Mouse (Mus musculus) adrenal gland, postnatal 25 days (tissue): ENCODE data around the gene Ttc24. TPM values are rescaled to one million over a fixed set of nuclear protein-coding genes. Genes with fewer than 3 reads are reported as not detected.

Experiments
- DNase-seq: peaks from one replicate; pipeline ENCODE4 v3.0.0; 2021; ENCODE audit warnings: mixed read lengths
- total RNA-seq: library from RNA; stranded (reverse); gene quantifications from 2 replicates; pipeline ENCODE4 v1.2.3, GENCODE M21; 2021

Gene Ttc24
- total RNA-seq, 1 experiment from 2014 or later = not detected

DNA sequence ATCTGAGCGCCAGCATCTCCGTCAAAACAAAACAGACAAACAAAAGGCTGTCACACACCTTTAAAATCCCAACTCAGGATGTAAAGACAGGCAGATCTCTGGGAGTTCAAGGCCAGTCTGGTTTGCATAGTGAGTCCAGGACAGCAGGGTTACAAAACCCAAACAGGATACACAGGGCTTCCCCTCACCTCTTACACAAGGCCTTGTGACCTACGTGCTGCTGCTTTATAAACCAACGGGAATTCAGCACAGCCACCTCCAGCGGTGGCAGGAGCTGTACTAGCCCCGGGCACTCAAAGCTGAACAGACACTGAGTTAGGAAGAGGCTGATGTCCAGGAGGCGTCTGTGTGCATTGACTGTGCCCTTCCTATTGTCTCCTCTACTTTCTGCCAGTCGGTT is 663 bp downstream of the Ttc24 start:
- DNase-seq = no peak

- no peak for DNase-seq
Measured at GRCm38 (mm10) chr3:88074766-88075165, 3.3 kb downstream of the Ttc24 start.

GRCm38 (mm10) chr3:88074351-88074750 is 3.8 kb downstream of the Ttc24 start:
- no peak for DNase-seq

- no peak for DNase-seq
Measured at GRCm38 (mm10) chr3:88073631-88074030, 4.5 kb downstream of the Ttc24 start.

- peak; percentile 83 for DNase-seq
Measured at GRCm38 (mm10) chr3:88071783-88072182, 6.3 kb downstream of the Ttc24 start.

DNA sequence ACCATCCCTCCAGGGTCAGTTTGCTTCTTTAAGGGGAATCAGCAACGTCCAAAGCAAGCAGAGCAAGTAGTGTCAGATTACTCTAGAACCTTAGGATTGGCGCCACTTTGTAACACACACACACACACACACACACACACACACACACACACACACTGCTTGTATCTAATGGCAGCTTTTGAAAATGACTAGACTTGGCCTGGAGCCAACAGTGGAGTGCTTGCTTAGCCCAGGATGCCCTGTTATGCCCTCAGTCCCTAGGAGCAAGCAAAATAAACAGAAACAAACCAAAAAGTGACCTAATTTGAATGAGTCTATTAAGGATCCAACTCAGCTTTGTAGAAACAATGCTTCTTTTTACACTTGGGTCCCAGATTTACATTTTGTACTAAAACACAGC is 9.7 kb downstream of the Ttc24 start:
- DNase-seq = no peak

GRCm38 (mm10) chr3:88057902-88058696 is 20.0 kb downstream of the Ttc24 start, which contains the start of gene Naxe:
TSS of gene Naxe (minus strand) at chr3:88058495.
- peak; percentile 88 for DNase-seq

DNA sequence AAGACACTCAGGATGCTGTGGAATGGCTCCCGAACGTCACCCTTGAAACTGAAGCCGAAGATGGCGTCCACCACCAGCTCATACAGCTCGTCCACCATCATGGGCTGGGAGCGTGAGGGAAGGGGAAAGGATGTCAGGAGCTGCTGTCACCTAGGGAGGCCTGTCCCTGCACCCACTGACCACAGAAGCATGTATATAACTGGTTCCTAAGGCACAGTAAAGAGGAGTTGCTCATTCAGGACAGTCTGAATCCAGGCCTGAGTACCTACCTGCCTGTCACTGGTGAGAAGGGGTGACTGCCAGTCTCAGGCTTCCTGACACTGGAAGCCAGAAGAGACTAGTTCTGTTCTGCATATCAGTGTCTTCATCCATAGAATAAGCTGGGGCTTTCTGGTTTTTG is 21.1 kb downstream of the Ttc24 start:
- no peak for DNase-seq

DNA sequence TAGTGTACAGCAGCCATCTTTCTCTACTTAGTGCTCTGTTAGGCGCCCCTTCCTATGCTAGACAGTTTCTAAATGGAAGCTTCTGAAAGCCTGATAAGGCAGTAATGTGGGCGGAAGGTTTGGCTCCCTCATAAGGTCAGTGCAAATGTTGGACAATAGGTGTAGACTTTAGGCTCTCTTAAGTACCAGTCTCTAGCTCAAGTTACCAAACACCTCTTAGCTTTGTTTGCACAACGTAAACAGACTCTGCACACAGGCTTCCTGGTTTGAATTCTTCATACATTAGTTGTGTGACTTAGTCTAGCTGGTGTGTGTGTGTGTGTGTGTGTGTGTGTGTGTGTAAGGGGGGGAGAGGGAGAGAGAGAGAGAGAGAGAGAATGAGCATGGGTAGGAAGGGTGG is 28.6 kb downstream of the Ttc24 start:
- DNase-seq = no peak

DNA sequence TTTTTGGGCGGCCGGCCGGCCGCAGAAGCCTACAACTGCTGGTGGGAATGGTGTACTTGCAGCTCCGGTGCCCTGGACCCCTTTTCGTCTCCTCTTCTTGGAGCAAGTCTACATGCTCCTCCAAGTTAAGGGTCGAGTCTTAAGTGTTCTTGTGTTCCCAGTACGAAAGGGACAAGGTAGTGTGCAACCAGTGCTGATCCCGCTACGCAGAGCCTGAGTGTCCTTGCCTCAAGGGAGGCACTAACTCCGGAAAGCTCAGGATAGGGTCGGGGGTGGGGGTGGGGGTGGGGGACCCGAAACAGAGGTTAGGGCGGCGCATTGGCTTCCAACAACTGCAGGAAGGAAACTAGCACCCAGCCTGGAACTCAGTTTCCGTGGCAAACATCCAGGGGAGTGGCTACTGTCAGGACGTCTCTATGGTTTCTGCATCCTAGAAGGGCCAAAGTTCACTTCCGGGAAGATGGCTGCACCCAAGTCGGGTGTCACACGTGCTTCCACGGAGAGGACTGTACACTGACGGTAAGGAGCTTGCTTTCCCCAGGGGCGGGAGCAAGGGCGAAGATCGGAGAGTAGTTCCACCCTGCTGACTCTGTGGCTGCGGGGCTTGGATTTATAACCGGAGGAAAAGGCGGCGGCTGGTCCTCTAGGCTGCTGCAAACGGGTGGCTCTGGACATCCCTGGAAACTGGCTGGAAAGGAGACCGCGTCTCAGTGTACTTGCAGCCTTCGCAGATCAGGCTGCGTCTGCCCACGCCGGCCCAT is 35.3 kb downstream of the Ttc24 start, which contains the start of gene Gpatch4:
Gene Gpatch4 (plus strand): TSS at position 448 of the 761 bp plus-strand sequence.
- peak; percentile 76 for DNase-seq

DNA sequence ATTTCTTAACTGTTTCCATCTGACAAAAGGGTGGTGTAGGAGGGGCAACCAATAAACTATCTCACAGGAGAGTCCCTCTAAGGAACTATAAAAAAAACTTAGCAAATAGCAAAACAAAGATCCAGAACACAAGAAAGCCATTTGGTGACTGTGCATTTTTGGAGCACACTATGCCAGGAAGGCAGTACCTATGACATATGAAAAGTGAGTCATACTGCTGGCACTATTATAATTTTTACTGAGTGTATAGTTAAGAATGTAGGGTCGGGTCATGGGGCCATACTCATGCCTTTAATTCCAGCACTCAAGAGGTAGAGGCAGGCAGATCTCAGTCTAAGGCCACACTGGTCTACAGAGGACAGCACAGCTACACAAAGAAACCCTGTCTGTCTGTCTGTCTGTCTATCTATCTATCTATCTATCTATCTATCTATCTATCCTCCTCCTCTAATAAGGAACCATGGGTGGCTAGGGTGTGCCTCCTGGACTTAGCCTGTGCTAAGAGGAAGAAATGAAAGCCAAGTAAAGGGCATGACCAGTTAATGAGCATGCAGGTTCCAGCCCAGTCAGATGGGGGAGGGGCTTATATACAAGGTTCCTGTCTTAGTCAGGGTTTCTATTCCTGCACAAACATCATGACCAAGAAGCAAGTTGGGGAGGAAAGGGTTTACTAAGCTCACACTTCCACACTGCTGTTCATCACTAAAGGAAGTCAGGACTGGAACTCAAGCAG is 42.4 kb downstream of the Ttc24 start:
- no peak for DNase-seq

- DNase-seq = no peak
Measured at GRCm38 (mm10) chr3:88033506-88033905, 44.6 kb downstream of the Ttc24 start.

GRCm38 (mm10) chr3:88030608-88031395 is 47.3 kb downstream of the Ttc24 start:
- peak; percentile 47 for DNase-seq

GRCm38 (mm10) chr3:88027434-88028186 is 50.5 kb downstream of the Ttc24 start, which contains the start of gene Hapln2:
TSS of gene Hapln2 (minus strand) at chr3:88027583.
- no peak for DNase-seq

GRCm38 (mm10) chr3:88026823-88027222 is 51.3 kb downstream of the Ttc24 start:
- no peak for DNase-seq

DNA sequence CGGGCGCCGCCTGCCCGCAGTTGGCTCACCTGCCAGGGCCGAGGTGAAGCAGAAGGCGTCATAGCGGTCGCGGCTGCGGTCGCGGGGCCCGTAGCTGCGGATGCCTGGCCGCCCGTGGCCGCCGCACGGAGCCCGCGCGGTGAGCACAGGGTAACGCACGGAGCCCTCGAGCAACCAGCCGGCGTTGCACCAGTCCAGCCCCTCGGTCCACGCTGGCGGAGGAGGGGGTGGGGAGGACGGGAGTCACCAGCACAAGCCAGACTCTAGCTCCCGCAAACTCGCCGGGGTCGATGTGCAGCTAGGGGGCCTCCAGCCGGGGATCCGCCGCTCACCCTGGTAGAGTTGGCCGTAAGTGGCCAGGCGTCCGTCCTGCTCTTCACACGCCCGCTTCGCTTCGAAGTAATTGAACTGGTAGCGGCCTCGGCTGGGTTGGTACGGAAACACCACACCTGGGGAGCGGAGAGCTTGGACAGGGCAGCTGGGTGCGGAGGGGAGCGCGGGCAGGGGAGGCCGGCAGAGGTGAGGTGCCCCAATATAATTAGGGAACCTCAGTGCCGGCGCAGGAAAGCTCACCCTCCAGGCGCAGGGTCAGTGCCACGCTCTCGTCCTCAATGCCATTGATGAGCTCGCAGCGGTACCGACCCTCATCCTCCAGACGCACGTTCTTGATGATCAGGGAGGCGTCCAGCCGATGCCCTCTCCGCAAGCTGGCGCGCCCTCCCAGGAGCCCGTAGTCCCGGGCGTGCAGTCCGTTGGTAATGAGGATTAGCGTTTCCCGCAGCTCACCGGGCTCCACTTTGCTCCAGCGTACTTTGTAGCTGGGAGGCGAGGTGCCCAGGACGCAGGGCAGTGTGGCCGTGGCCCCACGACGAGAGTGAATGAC is 54.7 kb downstream of the Ttc24 start:
- no peak for DNase-seq

GRCm38 (mm10) chr3:88022322-88023191 is 55.5 kb downstream of the Ttc24 start:
- DNase-seq = peak; percentile 94
